Mouse (Mus musculus) olfactory bulb, adult 2 months (tissue): Measurements from ENCODE around the gene Cux2. TPM values are rescaled to one million over a fixed set of nuclear protein-coding genes. Genes with fewer than 3 reads are reported as not detected.

Experiments
- H3K27ac ChIP-seq: fragments of 200-500 bp; 2 replicates; pipeline ENCODE4 v1.5.1; 2012; ENCODE audit warnings: low read depth, low read length; ENCODE audit not compliant: insufficient read depth
- H3K4me1 ChIP-seq: fragments of 200-500 bp; 2 replicates; pipeline ENCODE4 v1.6.1; 2012; ENCODE audit warnings: low read length; ENCODE audit not compliant: control insufficient read depth, insufficient read depth
- H3K4me3 ChIP-seq: fragments of 200-500 bp; 2 replicates; pipeline ENCODE4 v1.5.1; 2012; ENCODE audit warnings: mild to moderate bottlenecking, low read depth, low read length, moderate library complexity; ENCODE audit not compliant: insufficient read depth
- CTCF ChIP-seq: fragments of 200-500 bp; IDR thresholded peaks from 2 replicates; pipeline ENCODE4 v1.5.1; 2012; ENCODE audit warnings: low read depth, mild to moderate bottlenecking, low read length, moderate library complexity; ENCODE audit not compliant: insufficient read depth
- POLR2A ChIP-seq: fragments of 200-500 bp; IDR thresholded peaks from 2 replicates; pipeline ENCODE4 v1.6.1; 2012; ENCODE audit warnings: mild to moderate bottlenecking, low read depth, low read length, moderate library complexity; ENCODE audit not compliant: insufficient read depth
- WGBS: fragments of 180-500 bp; shearing (Covaris S2); methylation state at CpG from one replicate; pipeline ENCODE4 v1.1.7; 2018; 5-methylcytosine and 5-hydroxymethylcytosine counted together
- polyA plus RNA-seq: library from polyadenylated mRNA; stranded (reverse); fragments of >200 nt; gene quantifications from 2 replicates; pipeline ENCODE4 v1.2.4, GENCODE M21; 2012; ENCODE audit warnings: low replicate concordance; ENCODE audit not compliant: missing spikeins, insufficient read depth, insufficient read length

Gene Cux2
- polyA plus RNA-seq, 1 experiment, result not detected

DNA sequence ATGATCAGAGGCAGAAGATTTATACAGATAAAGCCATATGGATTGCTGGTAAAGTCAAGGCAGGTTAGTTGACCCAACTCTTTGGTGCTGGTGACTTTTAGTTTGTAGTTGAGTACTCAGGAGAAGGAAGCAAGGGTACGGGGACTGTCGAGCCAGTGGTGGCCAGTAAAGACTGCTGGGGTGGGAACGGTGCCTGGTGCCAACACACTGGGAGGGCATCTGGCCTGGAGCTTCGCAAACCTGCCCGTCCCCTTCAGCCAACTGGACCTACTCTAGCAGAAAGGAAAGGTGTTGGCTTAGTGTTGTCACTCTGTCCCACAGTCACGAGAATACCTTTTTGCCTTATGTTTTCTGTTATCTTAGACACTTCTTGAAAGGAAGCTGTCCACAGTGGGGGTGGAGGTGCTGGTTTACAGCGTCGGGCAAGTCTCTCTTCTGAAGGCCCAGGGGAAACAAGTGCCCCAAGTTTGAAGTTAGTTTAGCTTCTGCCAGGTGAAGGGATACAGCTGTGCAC is 234.0 kb downstream of the Cux2 start:
- H3K4me1 ChIP-seq, result peaks cover 23% of the 10 kb centered on the region
- H3K27ac ChIP-seq, result no peak overlapping the region
- WGBS, result 83% methylated on average over 8 of the region's 8 CpGs
- H3K4me3 ChIP-seq, result no peak overlapping the region
- TF ChIP-seq CTCF (no peak), POLR2A (no peak)

DNA sequence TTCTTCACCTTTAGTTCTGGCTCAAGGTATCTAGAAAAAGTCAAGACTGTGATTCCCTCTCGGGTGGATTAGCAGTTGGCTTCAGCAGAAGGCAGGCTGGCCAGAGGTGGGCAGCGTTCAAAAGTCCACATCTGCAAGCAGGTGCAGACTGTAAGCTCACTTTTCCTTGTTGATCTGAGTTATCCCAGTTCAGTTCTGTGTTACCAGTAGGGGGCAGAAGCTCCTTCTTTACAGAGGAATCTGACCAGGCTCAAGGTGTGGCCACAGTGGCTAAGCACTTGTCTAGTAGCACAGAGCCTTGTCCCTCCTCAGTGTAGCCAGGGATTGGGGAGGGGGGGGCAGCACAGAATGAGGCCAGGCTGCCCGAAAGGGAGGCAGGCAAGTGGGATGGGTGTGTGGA is 234.8 kb downstream of the Cux2 start:
- Histone ChIP-seq H3K27ac (no peak overlapping the region), H3K4me1 (peaks cover 20% of the 10 kb centered on the region), H3K4me3 (no peak overlapping the region)
- no peak for TF ChIP-seq POLR2A
- peak; percentile 51 for TF ChIP-seq CTCF
- 60% methylated on average over 3 of the region's 3 CpGs for WGBS

DNA sequence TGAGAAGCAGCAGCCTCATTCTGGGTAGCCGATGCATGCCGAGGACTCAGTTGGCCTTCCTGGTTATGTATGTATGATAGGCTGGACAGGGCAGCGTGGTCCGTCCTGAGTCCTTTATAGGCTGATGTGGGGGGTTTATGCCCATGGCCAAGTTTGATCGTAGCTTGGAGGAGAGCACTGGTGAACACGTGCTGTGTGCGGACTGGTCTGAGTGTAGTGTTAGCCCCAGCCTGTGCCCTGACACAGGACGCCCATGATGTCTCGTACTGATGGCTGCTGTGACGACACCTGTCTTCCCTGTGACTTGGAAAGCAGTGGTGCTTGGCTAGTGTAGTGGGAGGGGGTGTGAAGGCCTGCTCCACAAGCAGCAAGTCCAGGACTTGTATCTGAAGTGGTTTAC is 236.2 kb downstream of the Cux2 start:
- peaks cover 19% of the 10 kb centered on the region for H3K4me1 ChIP-seq
- WGBS, result 91% methylated on average over 10 of the region's 10 CpGs
- no peak overlapping the region for H3K27ac ChIP-seq
- TF ChIP-seq CTCF (no peak), POLR2A (no peak)
- H3K4me3 ChIP-seq, result no peak overlapping the region

DNA sequence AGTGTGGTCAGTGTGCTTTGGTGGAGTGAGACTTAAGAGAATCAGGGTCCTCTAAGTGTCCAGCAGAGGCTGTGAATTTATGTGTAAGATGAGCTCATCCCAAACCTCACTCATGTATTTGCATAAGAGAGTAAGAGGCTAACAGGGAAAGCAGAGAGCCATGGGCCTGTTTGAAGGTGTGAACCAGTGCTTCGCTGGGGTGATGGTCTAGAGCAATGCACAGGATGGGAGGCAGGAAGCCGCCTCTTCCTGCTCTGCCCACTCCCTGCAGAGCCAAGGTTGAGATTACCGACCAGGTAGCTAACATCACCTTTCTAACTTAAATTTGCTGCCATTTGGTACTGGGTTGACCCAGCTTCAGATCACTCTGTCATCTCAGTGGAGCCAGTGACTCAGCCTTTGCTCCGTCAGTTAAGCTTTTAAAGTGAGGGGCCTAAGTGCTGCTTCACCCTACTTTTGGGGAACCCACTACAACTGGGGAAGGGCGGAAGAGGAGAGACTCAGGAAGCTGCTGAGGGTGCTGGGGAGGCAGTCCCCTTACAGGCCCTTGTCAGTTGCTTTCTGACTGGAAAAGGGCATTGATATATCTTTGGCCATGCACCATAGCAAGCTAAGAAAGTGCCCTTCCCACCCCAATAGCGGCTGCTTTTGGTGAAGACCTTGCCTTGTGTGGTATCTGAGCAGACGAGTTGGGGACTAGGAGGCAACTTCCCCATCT is 237.2 kb downstream of the Cux2 start:
- TF ChIP-seq CTCF (no peak), POLR2A (no peak)
- peaks cover 13% of the 10 kb centered on the region for H3K4me1 ChIP-seq
- peak overlapping the region; percentile 50; the same call in 1 of the 2 replicates for H3K27ac ChIP-seq
- H3K4me3 ChIP-seq, result no peak overlapping the region
- 78% methylated on average over 7 of the region's 7 CpGs for WGBS

DNA sequence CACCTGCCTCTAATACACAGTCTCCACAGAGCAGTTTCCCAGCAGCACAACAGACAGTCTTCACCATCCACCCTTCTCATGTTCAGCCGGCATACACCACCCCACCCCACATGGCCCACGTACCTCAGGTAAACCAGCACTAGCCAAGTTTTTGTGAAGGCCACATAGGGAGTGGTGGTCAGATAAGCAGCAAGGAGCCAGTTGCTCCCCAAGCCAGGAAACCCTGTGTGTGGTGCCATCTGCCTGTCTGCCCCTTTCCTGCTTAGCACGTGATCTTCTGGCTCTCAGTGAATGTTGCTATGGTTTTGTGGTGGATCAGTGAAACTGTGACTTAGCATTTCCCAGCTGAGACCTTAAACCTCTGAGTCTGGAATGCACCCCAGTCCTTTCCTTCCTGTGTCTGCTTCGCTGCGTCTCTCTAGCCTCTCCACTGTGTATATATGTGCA is 238.4 kb downstream of the Cux2 start:
- Histone ChIP-seq H3K4me1 (peaks cover 13% of the 10 kb centered on the region), H3K27ac (peak overlapping the region; percentile 50; the same call in 1 of the 2 replicates), H3K4me3 (no peak overlapping the region)
- TF ChIP-seq POLR2A, result no peak
- no peak for TF ChIP-seq CTCF
- 76% methylated on average over 5 of the region's 5 CpGs for WGBS

DNA sequence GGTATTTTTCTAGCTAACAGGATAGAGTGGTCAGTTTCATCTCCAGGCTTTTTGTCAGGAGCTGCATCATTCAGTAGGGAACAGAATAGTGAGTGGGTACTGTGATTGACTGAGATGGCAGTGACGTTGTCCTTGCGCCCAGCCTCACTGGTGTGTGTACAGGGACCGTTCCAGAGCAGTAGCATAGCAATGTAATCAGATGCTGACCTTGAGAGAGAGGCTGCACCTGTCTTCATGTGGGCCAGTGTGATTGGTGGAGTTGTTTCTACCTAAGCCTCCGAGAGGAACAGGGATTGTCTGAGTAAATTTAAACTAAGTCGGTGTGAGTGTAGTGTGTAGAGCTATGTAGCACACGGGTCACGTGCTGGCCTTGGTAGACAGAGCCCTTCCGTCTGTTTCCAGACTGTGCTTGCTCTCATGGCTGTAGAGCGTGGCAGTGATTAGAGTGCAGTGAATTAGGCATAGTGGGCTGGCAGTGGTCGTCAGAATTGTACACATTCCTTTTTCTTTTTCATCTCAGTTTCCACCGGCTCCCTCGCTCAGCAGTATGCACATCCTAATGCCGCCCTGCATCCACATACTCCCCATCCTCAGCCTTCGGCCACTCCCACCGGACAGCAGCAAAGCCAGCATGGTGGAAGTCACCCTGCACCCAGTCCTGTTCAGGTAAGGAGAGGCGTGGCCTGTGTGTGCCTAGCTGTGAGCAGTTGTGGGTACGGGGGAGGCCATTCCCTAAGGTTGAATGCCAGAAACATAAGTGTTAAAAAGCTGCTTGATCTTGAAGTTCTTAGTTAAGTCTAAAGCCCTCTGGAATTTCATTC is 239.4 kb downstream of the Cux2 start:
- TF ChIP-seq CTCF (no peak), POLR2A (no peak)
- Histone ChIP-seq H3K4me1 (peaks cover 13% of the 10 kb centered on the region), H3K27ac (no peak overlapping the region), H3K4me3 (no peak overlapping the region)
- 85% methylated on average over 17 of the region's 17 CpGs for whole genome bisulfite sequencing

DNA sequence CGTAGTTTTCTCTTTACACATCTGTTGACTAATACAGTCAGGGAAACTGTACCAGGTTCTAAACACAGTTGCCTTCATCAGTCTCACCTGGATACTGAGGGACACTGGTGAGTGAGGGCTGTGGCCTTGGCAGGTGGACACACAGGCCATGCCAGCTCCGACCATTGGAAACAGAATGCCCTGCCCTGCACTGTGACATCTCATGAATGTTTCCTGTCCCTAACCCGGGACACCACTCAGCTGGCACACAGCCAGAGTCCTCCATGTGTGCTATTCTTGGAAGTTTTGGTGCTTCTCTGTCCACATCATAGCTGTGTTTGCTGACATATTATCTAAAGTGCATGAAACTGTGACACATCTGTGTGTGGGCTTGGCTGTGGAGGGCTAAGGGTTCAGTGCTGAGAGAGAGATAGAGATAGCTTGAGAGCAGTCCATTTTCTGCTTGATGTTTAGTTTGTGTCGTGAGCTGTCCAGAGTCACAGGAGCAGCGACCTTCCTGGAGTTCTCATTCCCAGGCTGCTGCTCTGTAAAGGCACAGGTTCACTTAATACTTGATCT is 240.2 kb downstream of the Cux2 start:
- peaks cover 13% of the 10 kb centered on the region for H3K4me1 ChIP-seq
- WGBS, result 62% methylated on average over 5 of the region's 5 CpGs
- no peak overlapping the region for H3K27ac ChIP-seq
- H3K4me3 ChIP-seq, result no peak overlapping the region
- TF ChIP-seq POLR2A (no peak), CTCF (no peak)

DNA sequence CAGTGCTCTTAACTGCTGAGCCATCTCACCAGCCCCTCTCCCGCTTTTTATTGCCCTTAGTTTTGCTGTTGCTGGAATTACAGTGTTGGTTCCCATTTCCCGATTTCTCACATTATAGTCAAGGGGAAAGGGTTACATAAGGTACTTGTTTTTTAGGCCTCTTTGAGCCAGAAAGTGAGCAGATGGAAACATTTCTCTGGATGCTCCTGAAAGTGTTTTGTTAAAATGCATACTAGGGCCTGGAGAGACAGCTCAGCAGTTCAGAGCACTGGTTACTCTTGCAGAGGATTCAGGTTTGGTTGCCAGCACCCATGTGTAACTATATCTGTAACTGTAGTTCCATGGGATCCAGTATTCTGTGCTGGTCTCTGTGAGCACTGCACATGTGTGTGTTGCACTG is 241.7 kb downstream of the Cux2 start:
- Histone ChIP-seq H3K4me3 (no peak overlapping the region), H3K4me1 (peaks cover 11% of the 10 kb centered on the region), H3K27ac (no peak overlapping the region)
- WGBS, result 77% methylated on average over 2 of the region's 2 CpGs
- TF ChIP-seq POLR2A, result no peak
- TF ChIP-seq CTCF, result no peak

DNA sequence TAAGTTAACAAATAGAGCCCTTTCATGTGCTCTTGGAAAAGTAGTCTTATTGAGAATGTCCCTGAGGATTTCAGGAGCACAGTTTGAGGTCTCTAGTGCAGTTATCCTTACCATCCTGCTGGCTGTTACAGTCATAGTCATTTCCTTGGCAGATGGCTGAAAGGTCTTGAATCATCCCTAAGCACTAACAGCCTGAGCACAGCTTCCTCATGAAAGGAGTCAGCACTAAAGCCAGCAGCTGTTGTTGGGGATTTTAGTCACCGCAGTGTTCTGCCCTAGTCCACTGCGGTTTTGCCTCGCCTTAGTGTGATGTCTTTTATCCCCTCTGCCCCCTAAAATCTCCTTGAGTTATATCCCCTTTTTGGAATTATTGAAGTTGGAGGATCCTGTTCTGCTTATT is 242.7 kb downstream of the Cux2 start:
- H3K4me1 ChIP-seq, result peaks cover 11% of the 10 kb centered on the region
- H3K4me3 ChIP-seq, result no peak overlapping the region
- 45% methylated on average over 3 of the region's 3 CpGs for WGBS
- peak overlapping the region; percentile 17; the same call in 1 of the 2 replicates for H3K27ac ChIP-seq
- TF ChIP-seq CTCF, result no peak

Other genes starting within 250 kb of the Cux2 start
- not detected in 2 replicates for gene Sh2b3, start 212.5 kb downstream of the Cux2 start, polyA plus RNA-seq
- not detected in 2 replicates for gene Pheta1, start 201.1 kb downstream of the Cux2 start, polyA plus RNA-seq
- not detected in 2 replicates for gene Myl2, start 50.8 kb upstream of the Cux2 start, polyA plus RNA-seq
- not detected in 2 replicates for gene Ccdc63, start 90.7 kb upstream of the Cux2 start, polyA plus RNA-seq
- 674 and 1,250 TPM in 2 replicates for gene Ppp1cc, start 108.2 kb upstream of the Cux2 start, polyA plus RNA-seq
- not detected in 2 replicates for gene Hvcn1, start 156.7 kb upstream of the Cux2 start, polyA plus RNA-seq
- gene Tctn1, start 214.4 kb upstream of the Cux2 start, polyA plus RNA-seq, result not detected in 2 replicates
- gene Pptc7, start 234.3 kb upstream of the Cux2 start, polyA plus RNA-seq, result not detected in 2 replicates